Mouse (Mus musculus) adrenal gland (tissue): ENCODE results near the gene Neu4.
"Not testable (repeated sequence)": the region's sequence is repeated elsewhere in the genome, so short reads cannot be mapped to it uniquely, and the experiment has no call there.

ENCODE experiments used
- intact Hi-C: fragments of 180-260 bp; cut with DNase I; formaldehyde crosslinking; loops from one replicate; pipeline ENCODE4 v1.15.1; 2025

The Neu4 gene

GRCm38 (mm10) chr1:94052373-94052772 is 32.1 kb downstream of the Neu4 start, which contains the start of gene Pdcd1:
Pdcd1 (minus strand) TSS chr1:94052553.
- intact Hi-C loops = no loop called here

GRCm38 (mm10) chr1:94053530-94054216 is 33.4 kb downstream of the Neu4 start:
- intact Hi-C loops = no loop called here

GRCm38 (mm10) chr1:94054481-94054880 is 34.2 kb downstream of the Neu4 start:
- intact Hi-C loops = no loop called here

- intact Hi-C loops = no loop called here
Measured at GRCm38 (mm10) chr1:94055966-94056365, 35.7 kb downstream of the Neu4 start.

- intact Hi-C loops = no loop called here
Measured at GRCm38 (mm10) chr1:94057401-94057800, 37.1 kb downstream of the Neu4 start.

GRCm38 (mm10) chr1:94058281-94058680 is 38.0 kb downstream of the Neu4 start:
- intact Hi-C loops = not testable (repeated sequence)

GRCm38 (mm10) chr1:94074756-94075155 is 54.5 kb downstream of the Neu4 start:
- intact Hi-C loops = no loop called here

GRCm38 (mm10) chr1:94076702-94077101 is 56.5 kb downstream of the Neu4 start:
- intact Hi-C loops = no loop called here
